Mouse (Mus musculus) colon, adult 2 months (tissue): ENCODE data around the gene Edem2. TPM values are rescaled to one million over a fixed set of nuclear protein-coding genes. Genes with fewer than 3 reads are reported as not detected.

ENCODE experiments used
- polyA plus RNA-seq: library from polyadenylated mRNA; depleted of rRNA; stranded (reverse); fragments of >200 nt; gene quantifications from 2 replicates; pipeline ENCODE4 v1.2.3, GENCODE M21; 2012; rRNA removed

Gene Edem2
- polyA plus RNA-seq: 76.8 and 108 TPM in 2 replicates

DNA sequence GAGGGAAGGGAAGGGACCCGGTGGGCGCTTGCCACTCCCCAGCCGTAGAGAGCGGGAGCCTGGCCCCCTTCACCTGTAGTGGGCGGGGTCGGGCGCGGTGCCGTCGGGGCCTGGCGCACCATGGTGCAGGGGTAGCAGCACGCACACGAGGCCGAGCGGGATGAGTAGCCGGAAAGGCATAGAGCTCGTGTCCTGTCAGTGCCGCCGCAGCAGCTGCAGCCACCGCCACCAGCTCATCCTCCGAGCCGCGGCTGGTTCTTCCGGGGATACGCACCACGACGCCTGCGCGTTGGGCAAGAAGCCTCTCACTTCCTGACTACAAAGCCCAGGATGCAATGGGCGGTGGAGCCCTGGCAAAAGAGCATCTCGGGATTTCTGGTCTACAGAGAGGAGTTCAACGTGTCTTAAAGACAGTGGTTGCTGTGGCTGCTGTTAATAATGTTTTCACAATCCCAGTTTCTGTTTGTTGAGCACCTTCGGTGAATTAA, at the start of gene Edem2:
Edem2 (minus strand) TSS at position 318 of the 488 bp plus-strand sequence.

DNA sequence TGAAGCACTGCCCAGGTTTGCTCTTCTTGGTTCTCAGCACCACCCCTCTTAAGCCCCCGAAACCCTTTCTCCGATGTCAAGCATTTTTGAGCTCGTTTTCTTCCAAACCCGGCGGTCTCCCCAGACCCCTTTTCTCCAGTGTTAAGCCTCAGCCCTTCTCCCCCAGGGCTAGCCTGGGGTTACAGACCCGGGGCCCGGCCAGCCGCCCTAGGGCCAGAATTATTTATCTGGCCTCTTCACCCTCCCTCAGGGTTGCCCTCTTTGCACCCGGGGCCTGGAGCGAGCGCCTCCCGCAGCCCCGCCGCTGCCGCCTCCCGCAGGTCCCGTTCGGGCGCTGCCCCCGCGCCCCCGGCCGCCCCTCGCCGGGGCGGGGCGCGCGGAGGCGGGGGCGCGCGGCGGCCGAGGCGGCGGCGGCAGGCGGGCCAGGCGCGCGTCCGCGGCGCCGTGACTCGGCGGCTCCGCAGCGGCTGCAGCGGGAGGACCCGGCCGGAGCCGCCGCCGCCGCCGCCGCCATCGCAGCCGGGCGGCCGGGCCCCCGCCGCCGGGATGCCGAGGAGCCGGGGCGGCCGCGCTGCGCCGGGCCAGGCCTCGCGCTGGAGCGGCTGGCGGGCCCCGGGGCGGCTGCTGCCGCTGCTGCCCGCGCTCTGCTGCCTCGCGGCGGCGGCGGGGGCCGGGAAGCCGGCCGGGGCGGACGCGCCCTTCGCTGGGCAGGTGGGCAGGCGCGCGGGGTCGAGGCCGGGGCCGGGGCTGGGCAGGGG, 45.8 kb upstream of the Edem2 start, which contains the start of gene Mmp24:
Mmp24 (plus strand) TSS at position 416 of the 758 bp plus-strand sequence.

DNA sequence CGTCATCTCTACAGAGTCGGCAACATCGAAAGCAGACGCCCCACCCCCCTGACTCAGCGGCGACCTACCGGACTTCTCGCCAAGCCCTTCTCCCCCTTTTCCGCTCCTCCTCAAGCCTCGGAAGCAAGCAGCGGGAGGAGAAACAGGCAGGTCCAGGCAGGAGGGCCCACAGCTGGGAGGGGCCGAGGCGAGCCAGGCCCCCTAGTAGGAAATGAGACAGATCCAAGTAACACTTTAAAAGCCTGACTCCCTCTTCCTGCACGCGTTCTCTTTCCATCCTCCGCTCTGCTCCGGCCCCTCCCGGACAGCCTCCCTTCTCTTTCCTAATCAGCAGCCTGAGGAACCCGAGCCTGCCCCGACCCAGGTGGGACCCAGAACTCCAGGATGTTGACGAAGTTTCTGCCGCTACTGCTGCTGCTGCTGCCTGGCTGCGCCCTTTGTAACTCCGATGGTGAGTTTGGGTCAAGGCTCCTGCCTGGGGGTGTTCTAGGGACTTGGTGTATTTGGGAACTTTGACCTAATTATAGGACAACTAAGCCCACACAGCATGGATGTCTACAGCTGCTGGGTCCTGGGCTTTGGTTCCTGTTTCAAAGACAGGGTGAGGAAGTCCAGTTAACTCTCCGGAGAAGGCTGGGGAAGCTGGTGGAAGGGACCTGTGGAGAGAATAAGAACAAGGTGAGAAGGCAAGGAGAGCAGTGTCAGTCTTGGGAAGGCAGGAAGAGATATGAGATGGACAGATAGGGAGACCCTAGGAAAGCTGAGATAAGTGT, 21.9 kb upstream of the Edem2 start, which contains the start of gene Procr:
Procr (plus strand) TSS at position 104 of the 773 bp plus-strand sequence.

DNA sequence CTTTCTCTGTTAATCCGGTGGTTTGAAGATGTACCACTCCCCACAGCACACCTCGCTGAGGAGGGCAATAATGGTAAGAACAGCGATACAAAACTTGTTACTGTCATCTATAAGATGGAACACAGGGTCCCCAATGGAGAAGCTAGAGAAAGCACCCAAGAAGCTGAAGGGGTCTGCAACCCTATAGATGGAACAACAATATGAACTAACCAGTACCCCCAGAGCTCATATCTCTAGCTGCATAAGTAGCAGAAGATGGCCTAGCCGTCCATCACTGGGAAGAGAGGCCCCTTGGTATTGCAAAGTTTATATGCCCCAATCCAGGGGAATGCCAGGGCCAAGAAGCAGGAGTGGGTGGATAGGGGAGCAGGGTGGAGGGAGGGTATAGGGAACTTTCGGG, 6.5 kb upstream of the Edem2 start, which contains the start of gene Gm17581:
Gm17581 (minus strand) TSS at position 101 of the 400 bp plus-strand sequence.

DNA sequence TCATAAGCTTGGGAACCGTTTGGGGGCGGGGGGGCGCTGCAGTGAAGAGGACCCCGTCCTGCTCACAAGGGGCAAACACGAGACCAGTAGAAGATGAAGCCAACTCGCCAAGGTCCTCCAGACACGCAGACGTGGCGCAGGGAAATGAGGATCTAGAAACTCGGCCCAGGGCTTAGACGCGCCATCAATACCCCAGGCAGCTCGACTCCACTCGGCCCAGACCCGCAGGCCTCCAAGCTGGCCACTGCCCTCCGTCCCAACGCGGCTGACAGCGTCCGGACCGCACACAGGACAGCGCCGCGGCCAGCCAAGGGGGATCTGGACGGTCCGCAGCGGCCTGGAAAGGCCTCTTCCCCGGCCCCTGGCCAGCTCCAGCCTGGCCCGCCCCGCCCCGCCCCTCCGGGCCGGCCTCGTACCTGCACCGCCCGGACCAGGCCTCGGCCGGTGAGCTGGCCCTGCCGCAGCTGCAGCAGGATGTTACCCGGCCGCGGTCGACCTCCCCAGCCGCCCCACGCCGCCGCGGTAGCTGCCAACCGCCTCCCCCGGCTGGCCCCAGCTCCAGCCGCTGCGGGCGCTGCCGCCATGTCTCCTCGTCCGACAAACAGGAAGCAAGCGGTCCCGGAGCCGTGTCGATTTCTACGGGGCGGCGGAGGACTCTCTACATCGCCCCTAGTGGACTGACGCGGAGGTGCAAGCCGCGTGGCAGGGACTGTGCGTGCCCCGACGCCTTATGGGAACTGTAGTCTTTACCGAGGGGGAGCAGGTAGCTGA, 37.4 kb downstream of the Edem2 start, which contains the start of gene Trpc4ap:
Trpc4ap (minus strand) TSS at position 662 of the 771 bp plus-strand sequence.

Other genes starting within 250 kb of the Edem2 start
- 68.0 and 74.6 TPM in 2 replicates for gene Acss2, start 211.5 kb downstream of the Edem2 start, polyA plus RNA-seq
- gene Ggt7, start 211.2 kb downstream of the Edem2 start, polyA plus RNA-seq: 10.9 and 15.6 TPM in 2 replicates
- 140 and 194 TPM in 2 replicates for gene Gss, start 136.7 kb downstream of the Edem2 start, polyA plus RNA-seq
- gene Myh7b, start 118.3 kb downstream of the Edem2 start, polyA plus RNA-seq: 0.25 TPM in 1 of 2 replicates, not detected in the other
- 168 and 189 TPM in 2 replicates for gene Trpc4ap, start 37.1 kb downstream of the Edem2 start, polyA plus RNA-seq
- gene Gm17581, start 6.4 kb upstream of the Edem2 start, polyA plus RNA-seq: not detected in 2 replicates
- gene Procr, start 21.6 kb upstream of the Edem2 start, polyA plus RNA-seq: 15.5 and 19.7 TPM in 2 replicates
- 0.54 and 0.65 TPM in 2 replicates for gene Mmp24, start 45.9 kb upstream of the Edem2 start, polyA plus RNA-seq
- gene BC029722, start 90.0 kb upstream of the Edem2 start, polyA plus RNA-seq: 34.8 and 40.6 TPM in 2 replicates
- gene Eif6, start 97.5 kb upstream of the Edem2 start, polyA plus RNA-seq: 336 TPM in 2 replicates
- gene Fam83c, start 105.4 kb upstream of the Edem2 start, polyA plus RNA-seq: 7.2 and 7.6 TPM in 2 replicates
- 19.4 and 21.9 TPM in 2 replicates for gene Uqcc1, start 200.8 kb upstream of the Edem2 start, polyA plus RNA-seq
- not detected in 2 replicates for gene Gm15557, start 211.3 kb upstream of the Edem2 start, polyA plus RNA-seq
- 0.13 and 0.28 TPM in 2 replicates for gene Gdf5, start 215.9 kb upstream of the Edem2 start, polyA plus RNA-seq
- 6.4 and 7.7 TPM in 2 replicates for gene Cep250, start 227.0 kb upstream of the Edem2 start, polyA plus RNA-seq